Mouse (Mus musculus): Measurements from ENCODE around the gene Mlph.

Mlph gene

DNA sequence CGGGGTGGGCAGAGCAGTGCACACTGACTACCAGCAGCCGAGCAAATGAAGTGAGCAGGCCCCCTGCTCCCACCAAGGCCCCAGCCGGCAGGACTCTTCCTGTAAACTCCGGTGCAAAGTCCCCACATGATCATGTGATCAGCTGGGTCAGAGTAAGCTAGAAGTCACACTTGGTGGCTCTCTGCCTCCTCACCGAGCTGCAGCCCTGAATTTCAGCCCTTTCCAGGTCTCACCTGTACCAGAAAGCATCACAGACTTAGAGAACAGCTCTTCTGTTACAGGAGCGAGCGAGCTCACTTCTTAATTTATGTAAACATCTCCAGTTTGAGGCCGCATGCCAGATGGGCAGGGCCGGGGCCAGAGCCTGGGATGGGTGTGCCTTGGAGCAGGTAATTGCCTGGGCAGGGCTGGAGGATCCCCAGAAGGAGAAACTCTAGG lies 54.5 kb downstream of the Mlph start, which contains the start of gene Rab17:
Gene Rab17, minus strand, starts transcription at position 315 of the 438 bp plus-strand sequence.
- DNase-seq (ENCODE audit: low spot score) = no peak

DNA sequence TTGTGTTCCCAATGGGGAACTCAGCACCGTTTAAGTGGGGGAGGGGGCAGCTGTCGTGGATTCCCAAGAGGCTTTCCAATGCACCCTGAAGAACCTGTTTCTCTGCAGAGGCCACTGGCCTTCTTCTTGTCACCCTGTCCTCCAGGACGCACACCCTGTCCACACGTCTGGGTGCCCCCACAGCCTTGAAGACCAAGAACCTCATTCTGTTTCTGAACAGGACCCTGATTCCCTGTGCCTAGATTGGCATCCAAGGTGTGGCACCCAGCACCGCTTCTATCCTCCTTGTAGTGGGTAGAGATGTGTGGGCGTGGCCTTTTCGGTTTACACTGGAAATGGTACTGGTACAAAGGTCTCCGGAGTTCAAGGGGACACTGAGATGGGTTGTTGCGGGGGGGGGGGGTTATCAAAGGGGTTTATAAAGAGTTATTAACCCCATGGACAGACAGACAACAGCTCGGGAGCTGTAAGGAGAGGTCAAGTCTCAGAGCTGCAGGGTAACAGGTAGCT lies 55.1 kb downstream of the Mlph start:
- no peak for DNase-seq (ENCODE audit: low spot score)

DNA sequence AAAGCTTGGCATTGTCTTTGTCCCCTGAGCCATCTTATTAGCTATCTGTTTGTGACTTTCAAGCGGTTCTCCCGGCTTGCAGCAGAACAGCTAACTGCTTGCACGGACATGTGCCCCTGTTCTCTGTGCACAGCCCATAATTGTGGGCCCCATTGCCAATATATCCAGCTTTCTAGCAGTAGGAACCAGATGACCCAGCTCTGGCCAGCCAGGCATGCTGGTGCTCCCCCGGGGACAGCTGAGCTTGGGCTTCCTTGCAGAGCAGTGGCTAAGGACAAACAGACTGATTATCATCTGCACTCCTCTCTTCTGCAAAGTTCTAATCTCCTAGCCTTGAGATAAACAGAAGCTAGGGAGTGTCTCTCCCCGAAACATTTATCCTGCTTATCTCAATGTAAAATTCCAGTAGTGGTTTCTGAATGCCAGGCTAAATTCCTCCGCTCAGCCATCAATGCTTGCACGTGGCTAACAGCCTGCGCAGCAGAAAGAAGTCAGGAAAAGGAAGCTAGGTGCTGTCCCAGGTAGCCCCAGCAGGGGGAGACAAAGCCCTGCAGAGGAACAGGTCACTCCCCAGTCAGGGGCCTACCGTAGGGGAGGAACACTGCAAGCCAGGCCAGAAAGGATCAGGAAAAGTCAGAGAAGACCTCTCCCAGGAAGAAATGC lies 58.2 kb downstream of the Mlph start:
- DNase-seq (ENCODE audit: low spot score) = peak; percentile 98

DNA sequence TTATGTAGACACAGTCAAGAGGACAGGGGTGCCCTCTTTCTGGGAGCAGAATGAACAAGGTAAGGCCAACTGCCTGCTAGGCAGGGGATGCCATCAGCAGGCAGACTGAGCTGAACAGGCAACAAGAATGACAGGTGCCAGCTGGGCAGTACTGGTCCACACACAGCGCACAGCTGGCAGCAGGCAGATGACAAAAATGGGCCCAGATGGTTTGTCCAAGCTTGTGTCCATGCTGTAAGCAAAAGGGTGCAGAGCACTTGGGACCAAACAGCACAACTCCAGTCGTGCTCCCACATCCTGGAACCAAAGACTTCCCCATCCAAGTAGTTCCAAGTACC lies 58.7 kb downstream of the Mlph start:
- no peak for DNase-seq (ENCODE audit: low spot score)

DNA sequence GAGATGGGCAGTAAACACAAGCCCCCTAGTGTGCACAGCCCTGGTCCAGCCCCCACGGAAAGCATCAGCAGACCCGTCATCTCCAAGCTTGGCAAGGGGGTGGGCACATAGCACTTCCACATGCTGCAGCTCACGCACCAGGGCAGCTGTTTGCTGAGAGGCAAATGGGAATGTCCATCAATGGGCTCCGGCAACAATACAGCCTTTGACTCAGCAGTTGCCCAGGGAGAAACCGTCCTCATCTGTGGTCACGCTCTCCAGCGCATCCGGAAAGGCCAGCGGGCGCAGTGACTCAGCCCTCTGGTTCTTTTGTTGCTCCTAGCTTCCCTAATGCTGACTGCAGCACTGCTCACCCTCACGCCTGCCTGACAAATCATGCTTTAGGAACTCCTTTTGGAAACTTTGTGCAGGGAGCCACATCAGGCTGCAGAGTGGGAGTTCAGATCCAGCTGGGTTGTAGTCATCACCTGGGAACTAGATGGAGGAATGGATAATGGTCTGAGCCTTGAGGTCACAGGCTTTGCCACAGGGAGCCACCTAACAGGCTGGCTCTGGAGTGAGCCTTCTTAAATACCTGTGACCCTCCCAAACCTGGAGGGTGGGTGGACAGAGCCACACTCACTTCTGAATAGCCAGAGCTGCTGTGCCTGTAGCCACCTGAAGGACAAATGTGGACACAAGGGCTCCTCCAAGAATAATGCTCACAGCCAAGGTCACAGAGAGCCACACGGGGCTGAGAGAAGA lies 60.2 kb downstream of the Mlph start:
- DNase-seq (ENCODE audit: low spot score) = peak; percentile 77

DNA sequence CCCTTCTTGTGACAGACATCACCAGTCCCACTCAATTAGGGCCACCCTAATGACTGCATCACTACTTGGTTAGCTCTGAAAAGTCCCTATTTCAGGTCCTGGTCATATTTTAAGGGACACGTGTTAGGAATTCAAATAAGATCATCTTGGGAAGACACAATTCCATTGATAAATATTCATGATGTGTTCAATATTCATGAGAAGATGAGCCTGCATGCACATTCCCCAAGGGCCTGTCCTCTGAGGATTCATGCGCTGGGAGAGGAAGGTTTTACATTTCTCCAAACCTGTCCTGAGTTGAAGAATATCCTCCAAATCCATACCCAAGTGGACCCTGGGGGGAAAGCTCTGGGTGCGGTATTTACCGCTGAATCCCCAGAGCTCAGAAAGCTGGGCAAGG lies 61.1 kb downstream of the Mlph start:
- no peak for DNase-seq (ENCODE audit: low spot score)

DNA sequence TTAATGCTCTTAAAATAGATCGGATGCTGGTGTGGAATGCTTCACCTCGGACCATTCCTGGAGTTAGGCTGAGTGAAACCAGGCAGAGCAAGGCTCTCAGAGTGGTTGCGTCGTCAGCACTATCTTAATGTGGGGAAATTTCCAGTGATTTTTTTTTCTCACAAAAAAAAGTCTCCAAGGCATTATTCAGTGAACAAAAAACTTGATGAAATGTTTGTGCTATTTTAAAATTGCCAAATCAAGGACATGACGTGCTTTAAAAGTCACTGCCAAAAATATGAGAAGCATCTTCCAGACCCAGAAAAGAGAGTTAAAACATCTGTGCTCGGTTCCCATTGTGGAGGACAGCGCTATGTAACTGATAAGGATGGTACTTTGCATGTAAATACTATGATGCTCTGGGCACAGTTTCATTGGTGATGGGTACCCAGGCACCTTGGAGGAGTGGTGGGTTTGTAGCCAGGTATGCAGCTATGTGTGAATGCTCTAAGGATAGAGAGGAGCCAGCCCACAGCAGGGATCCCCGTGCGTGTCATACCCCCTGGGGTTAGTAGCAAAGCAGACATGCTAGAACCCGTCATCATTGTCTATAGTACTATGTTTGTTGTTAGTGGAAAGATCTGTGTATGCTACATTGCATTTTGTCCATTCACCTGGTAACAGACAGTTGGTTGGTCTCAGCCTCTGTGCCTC lies 65.9 kb downstream of the Mlph start:
- no peak for DNase-seq (ENCODE audit: low spot score)

DNA sequence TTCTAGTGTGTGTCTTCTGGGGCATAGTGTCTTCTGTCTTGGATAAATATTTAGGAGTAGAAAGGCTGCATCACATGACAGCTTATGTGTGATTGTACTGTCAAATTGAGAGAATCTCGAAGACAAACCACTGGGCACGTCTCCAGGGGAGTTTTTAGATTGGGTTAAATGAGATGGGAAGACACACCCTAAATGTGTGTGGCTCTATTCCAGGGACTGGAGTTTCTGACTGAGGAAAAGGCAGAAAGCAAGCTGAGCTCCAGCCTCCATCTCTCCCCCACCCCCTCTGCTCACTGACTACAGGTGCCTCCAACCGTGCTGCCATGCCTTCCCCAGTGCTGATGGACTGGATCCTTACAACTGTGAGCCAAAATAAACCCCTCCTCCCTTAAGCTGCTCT lies 66.5 kb downstream of the Mlph start:
- DNase-seq (ENCODE audit: low spot score) = no peak

DNA sequence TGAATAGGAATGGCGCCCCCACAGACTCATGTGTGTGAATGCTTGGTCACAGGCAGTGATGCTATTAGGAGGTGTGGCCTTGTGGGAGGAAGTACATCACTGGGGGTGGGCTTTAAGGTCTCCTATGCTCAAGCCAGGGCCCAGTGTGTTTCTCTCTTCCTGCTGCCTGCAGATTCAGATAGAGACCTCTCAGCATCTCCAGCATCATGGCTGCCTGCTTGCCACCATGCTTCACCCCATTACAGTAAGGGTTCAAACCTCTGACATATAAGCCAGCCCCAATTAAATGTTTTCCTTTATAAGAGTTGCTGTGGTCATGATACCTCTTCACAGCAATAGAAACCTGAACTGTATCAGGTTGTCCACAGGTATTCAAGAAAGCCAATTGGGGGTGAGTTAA lies 81.0 kb downstream of the Mlph start:
- DNase-seq (ENCODE audit: low spot score) = no peak

DNA sequence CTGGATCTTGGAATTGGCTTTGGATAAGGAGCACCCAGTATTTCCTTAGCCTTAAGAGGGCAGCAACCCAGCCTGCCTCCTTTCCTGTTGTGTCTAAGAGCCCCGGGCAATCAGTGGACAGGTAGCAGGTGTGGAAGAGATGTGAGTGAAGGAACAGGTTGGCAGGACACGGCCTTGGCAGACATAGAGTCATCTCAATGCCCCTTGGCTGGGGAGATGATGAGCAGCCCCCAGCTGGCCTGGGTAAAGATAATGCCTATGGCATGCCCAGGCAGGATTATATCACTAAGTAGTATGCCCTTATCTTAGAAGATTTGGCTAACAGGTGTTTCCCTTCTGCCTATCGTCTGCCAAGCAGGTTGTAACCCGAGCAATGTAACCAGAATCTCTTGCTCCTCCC lies 82.3 kb downstream of the Mlph start:
- no peak for DNase-seq (ENCODE audit: low spot score)

DNA sequence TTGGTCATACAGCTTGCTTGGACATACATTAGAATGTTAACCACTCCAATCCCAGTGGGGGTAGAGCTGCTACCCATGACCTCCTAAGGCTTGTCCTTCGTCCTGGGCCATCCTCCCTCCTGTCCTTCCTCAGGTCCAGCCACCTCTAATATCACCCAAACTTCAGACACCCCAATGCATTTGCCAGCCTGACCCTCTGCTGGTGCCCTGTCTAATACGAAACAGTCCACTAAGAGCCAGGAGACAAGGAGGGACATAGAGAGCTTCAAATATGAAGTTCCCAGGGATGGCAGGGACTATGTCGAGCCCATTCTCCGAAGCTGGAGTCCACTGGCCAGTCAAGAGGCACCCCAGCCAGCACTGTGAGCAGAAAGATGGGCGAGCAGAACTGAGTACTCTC lies 82.8 kb downstream of the Mlph start:
- no peak for DNase-seq (ENCODE audit: low spot score)

DNA sequence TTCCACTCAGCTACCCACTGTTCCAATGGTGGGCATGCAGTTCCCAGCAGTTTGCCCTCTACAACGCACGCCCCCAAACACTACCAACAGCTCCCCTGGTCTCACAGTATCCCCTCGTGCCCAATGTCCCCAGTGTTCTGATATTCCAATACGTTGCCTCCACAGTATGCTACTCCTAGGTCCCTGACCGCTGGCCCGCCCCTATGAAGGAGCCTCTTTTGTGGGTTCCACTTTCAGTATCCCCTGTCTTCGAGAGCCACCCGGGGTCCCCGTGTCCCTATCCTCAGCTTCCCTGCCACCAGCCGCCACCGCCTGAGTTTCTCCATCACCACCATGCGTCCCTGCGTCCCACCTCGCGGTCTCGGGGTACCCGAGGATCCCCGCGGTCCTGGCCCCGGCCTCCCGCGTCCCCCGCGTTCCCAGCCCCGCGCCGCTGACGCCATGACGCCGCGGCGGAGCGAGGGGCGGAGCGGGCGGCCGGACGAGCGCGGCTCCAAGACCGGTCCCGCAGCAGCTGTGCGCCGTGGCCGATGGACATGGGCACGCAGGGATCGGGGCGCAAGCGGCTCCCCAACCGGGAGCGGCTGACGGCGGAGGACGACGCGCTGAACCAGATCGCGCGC lies 83.5 kb downstream of the Mlph start, which contains the start of gene Lrrfip1:
Gene Lrrfip1, plus strand, starts transcription at position 470 of the 623 bp plus-strand sequence.
- DNase-seq (ENCODE audit: low spot score) = peak; percentile 68

DNA sequence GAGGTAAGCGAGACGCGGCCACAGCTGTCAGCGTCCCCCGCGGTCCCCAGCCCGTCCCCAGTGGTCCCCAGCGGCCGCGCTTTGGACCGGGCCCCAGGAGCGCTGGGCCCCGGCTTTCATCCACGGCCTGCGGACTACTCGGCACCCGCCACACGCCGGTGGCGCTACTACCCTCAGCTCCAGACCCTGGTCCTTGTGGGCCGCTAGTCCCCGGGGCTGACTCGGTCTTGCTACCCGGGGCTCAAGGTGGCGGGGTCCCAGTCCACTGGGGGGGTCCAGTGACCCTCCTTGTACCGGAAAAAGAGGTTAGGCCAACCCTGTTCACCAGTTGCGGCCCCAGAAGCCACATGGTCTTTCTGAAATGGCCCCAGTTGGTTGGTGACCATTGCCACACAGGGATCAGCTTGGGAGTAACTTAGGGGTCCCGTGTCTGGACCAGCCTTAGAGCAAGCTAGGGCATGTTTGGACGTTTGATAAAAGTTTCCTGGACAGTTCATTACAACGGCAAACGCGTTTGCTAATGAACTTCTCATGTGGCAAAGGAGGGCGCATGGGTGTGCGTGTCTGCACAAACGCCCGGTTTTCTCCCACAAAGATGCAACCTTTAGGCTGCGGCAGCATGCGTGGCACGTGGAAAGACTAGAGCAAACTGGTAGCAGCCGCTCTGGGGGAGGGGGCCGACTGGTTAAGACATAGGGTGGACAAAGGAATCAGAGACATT lies 84.2 kb downstream of the Mlph start:
- DNase-seq (ENCODE audit: low spot score) = peak; percentile 44

DNA sequence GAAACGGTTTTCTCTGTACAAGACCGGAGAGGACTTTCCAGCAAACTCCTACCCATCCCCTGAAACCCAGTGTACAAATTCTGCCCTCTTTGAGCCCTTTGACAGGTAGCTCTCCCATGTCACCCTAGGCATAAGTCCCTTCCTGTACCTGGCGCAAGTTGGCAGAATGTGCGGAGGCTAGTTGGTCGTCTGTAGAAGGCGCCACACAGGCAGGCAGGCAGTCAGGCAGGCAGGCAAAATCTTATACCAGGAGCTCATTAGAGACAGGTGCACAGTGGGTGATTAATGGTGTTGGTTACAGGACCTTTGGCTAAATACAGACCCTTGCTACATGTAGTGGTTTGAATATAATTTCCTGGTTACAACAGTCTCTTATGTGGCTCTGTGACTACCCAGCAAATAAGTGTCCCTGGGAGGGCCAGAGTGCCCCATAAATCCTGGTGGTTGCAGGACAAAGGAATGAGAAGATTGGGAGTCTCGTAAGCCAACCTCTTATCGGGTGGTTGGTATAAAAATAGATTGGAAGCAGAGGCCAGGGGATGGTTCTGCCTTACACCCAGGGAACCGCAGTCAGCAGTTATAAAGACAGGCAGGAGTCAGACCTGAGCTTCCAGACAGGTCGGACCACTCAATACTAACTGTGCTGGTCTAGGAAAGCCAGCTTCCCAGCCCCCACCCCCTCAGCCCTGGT lies 85.2 kb downstream of the Mlph start:
- no peak for DNase-seq (ENCODE audit: low spot score)

Measured in retina, embryonic 14.5 days (tissue).